Mouse (Mus musculus): Measurements from ENCODE around the gene Ak2. TPM values are rescaled to one million over a fixed set of nuclear protein-coding genes. Genes with fewer than 3 reads are reported as not detected.

Ak2 gene
- total and polyA plus RNA-seq, 3 experiments, result 269 to 363 (median 280) TPM

GRCm38 (mm10) chr4:128958156-128958555 is 33.6 kb upstream of the Ak2 start:
- H3K36me3 ChIP-seq (replicated peaks in 1 of 2; ENCODE audit: control insufficient read depth in 1 of 2, insufficient read depth in 1 of 2, low read length in 1 of 2), result no peaks in the 10 kb centered on the region
- DNase-seq (ENCODE audit: extremely low read depth), result no peak
- H3K9ac ChIP-seq (ENCODE audit: insufficient read depth, low read depth), result no peak overlapping the region
- no peaks in the 10 kb centered on the region for H3K9me3 ChIP-seq (replicated peaks; ENCODE audit: low read length)
- in situ Hi-C loops (cut with MboI; ENCODE audit: low pct_ligation_motif_present, low pct_unique_long_range_greater_than_20kb, low sequenced_read_pairs), result no loop called here
- no peak overlapping the region for H3K27ac ChIP-seq (ENCODE audit: insufficient read depth, low read depth)
- dilution Hi-C loops (cut with MboI; ENCODE audit: extremely low pct_ligation_motif_present, extremely low pct_unique_long_range_greater_than_20kb, low sequenced_read_pairs), result no loop called here
- peaks cover 8 to 16% of the 10 kb centered on the region in 2 experiments for H3K4me1 ChIP-seq (ENCODE audit: control insufficient read depth in 1 of 2, insufficient read depth in 2 of 2)
- no peak overlapping the region for H3K4me3 ChIP-seq (replicated peaks in 1 of 3; ENCODE audit: low read depth in 2 of 3, low read length in 2 of 3, poor library complexity in 1 of 3)
- H3K79me2 ChIP-seq (replicated peaks; ENCODE audit: control insufficient read depth, extremely low read depth, insufficient read depth, poor library complexity, severe bottlenecking), result no peaks in the 10 kb centered on the region
- H3K27me3 ChIP-seq (replicated peaks), result peaks cover 34% of the 10 kb centered on the region
- TF ChIP-seq NRF1 (IDR thresholded peaks at IDR 0.05; ENCODE audit: low read depth, low read length) (no peak), KAT2A (IDR thresholded peaks at IDR 0.05; ENCODE audit: insufficient replicate concordance, low read length) (no peak), RAD21 (IDR thresholded peaks at IDR 0.05; ENCODE audit: low read depth, low read length) (no peak), ZKSCAN1 (IDR thresholded peaks at IDR 0.05; ENCODE audit: borderline replicate concordance, low read depth, low read length) (no peak), E2F4 (IDR thresholded peaks at IDR 0.05; ENCODE audit: insufficient replicate concordance, low read depth, low read length) (no peak), EP300 (IDR thresholded peaks at IDR 0.05; ENCODE audit: low read length) (no peak), GABPA (IDR thresholded peaks at IDR 0.05; ENCODE audit: insufficient replicate concordance, low read depth, low read length) (no peak), HCFC1 (IDR thresholded peaks at IDR 0.05; ENCODE audit: low read depth, low read length) (no peak), ETS1 (conservative IDR thresholded peaks at IDR 0.05; ENCODE audit: low read depth, low read length) (no peak), USF2 (conservative IDR thresholded peaks at IDR 0.05; ENCODE audit: low read depth, low read length) (no peak), MAX (IDR thresholded peaks at IDR 0.05; ENCODE audit: low read length) (no peak), ZC3H11A (IDR thresholded peaks at IDR 0.05; ENCODE audit: low read depth, low read length) (no peak), NELFE (IDR thresholded peaks at IDR 0.05; ENCODE audit: low read depth, low read length) (no peak), IRF4 (IDR thresholded peaks at IDR 0.05; ENCODE audit: low read depth, low read length) (no peak), JUND (conservative IDR thresholded peaks at IDR 0.05; ENCODE audit: low read depth, low read length) (no peak), JUN (IDR thresholded peaks at IDR 0.05; ENCODE audit: insufficient read depth, low read depth, low read length) (no peak), MAFK (IDR thresholded peaks at IDR 0.05; ENCODE audit: insufficient replicate concordance, low read length) (no peak), ELF1 (IDR thresholded peaks at IDR 0.05; ENCODE audit: low read depth, low read length) (no peak)
- H3K4me2 ChIP-seq (ENCODE audit: insufficient read depth, low read depth, poor library complexity, severe bottlenecking), result no peak overlapping the region

- Histone ChIP-seq H3K27ac (ENCODE audit: insufficient read depth, low read depth) (no peak overlapping the region), H3K36me3 (replicated peaks in 1 of 2; ENCODE audit: control insufficient read depth in 1 of 2, insufficient read depth in 1 of 2, low read length in 1 of 2) (no peaks in the 10 kb centered on the region), H3K79me2 (replicated peaks; ENCODE audit: control insufficient read depth, extremely low read depth, insufficient read depth, poor library complexity, severe bottlenecking) (no peaks in the 10 kb centered on the region), H3K9ac (ENCODE audit: insufficient read depth, low read depth) (no peak overlapping the region), H3K27me3 (replicated peaks) (peaks cover 36% of the 10 kb centered on the region), H3K9me3 (replicated peaks; ENCODE audit: low read length) (no peaks in the 10 kb centered on the region), H3K4me1 (ENCODE audit: control insufficient read depth in 1 of 2, insufficient read depth in 2 of 2) (peaks cover 8 to 16% of the 10 kb centered on the region in 2 experiments), H3K4me3 (replicated peaks in 1 of 3; ENCODE audit: low read depth in 2 of 3, low read length in 2 of 3, poor library complexity in 1 of 3) (no peak overlapping the region), H3K4me2 (ENCODE audit: insufficient read depth, low read depth, poor library complexity, severe bottlenecking) (no peak overlapping the region)
- DNase-seq (ENCODE audit: extremely low read depth), result no peak
- dilution Hi-C loops (cut with MboI; ENCODE audit: extremely low pct_ligation_motif_present, extremely low pct_unique_long_range_greater_than_20kb, low sequenced_read_pairs) (no loop called here), in situ Hi-C loops (cut with MboI; ENCODE audit: low pct_ligation_motif_present, low pct_unique_long_range_greater_than_20kb, low sequenced_read_pairs) (no loop called here)
- TF ChIP-seq MEF2A (IDR thresholded peaks at IDR 0.05; ENCODE audit: borderline replicate concordance, low read depth, low read length) (no peak), USF2 (conservative IDR thresholded peaks at IDR 0.05; ENCODE audit: low read depth, low read length) (no peak), ZKSCAN1 (IDR thresholded peaks at IDR 0.05; ENCODE audit: borderline replicate concordance, low read depth, low read length) (no peak), IRF4 (IDR thresholded peaks at IDR 0.05; ENCODE audit: low read depth, low read length) (no peak), MXI1 (IDR thresholded peaks at IDR 0.05; ENCODE audit: low read depth, low read length) (no peak), POLR2AphosphoS2 (IDR thresholded peaks at IDR 0.05; ENCODE audit: low read depth, low read length) (no peak), ELF1 (IDR thresholded peaks at IDR 0.05; ENCODE audit: low read depth, low read length) (no peak), HCFC1 (IDR thresholded peaks at IDR 0.05; ENCODE audit: low read depth, low read length) (no peak), SMC3 (IDR thresholded peaks at IDR 0.05; ENCODE audit: low read depth, low read length) (no peak), USF1 (IDR thresholded peaks at IDR 0.05; ENCODE audit: low read depth, low read length) (no peak), ETS1 (conservative IDR thresholded peaks at IDR 0.05; ENCODE audit: low read depth, low read length) (no peak), BHLHE40 (IDR thresholded peaks at IDR 0.05; ENCODE audit: low read depth, low read length) (no peak), RAD21 (IDR thresholded peaks at IDR 0.05; ENCODE audit: low read depth, low read length) (no peak), POLR2A (IDR thresholded peaks at IDR 0.05; ENCODE audit: low read depth, low read length) (no peak), MYC (IDR thresholded peaks at IDR 0.05; ENCODE audit: low read depth, low read length) (no peak)
Observed at GRCm38 (mm10) chr4:128958849-128959248, 32.9 kb upstream of the Ak2 start.

All from CH12.LX (cell line).